Mouse (Mus musculus): ENCODE measurements around the gene Ptpa. TPM values are rescaled to one million over a fixed set of nuclear protein-coding genes. Genes with fewer than 3 reads are reported as not detected.
"Not testable (repeated sequence)": the region's sequence is repeated elsewhere in the genome, so short reads cannot be mapped to it uniquely, and the experiment has no call there.

Gene Ptpa
- polyA plus RNA-seq, 1 experiment, result 113 TPM

GRCm38 (mm10) chr2:30399191-30400171, 16.4 kb upstream of the Ptpa start:
- no peak for DNase-seq (ENCODE audit: low read depth, low spot score)

GRCm38 (mm10) chr2:30401581-30401980, 14.3 kb upstream of the Ptpa start:
- no peak for DNase-seq (ENCODE audit: low read depth, low spot score)
- WGBS, result 72% methylated on average over 1 of the region's 1 CpGs

More at GRCm38 (mm10) chr2:30399191-30400171, 16.4 kb upstream of the Ptpa start:
- WGBS, result 70% methylated on average over 20 of the region's 20 CpGs

GRCm38 (mm10) chr2:30402351-30402826, 13.4 kb upstream of the Ptpa start:
- DNase-seq (ENCODE audit: low read depth, low spot score), result no peak
- WGBS, result 89% methylated on average over 9 of the region's 9 CpGs

- no peak for DNase-seq (ENCODE audit: low read depth, low spot score)
- 49% methylated on average over 2 of the region's 2 CpGs for WGBS
These were observed 13.0 kb upstream of the Ptpa start for GRCm38 (mm10) chr2:30402843-30403242.

- no peak for DNase-seq (ENCODE audit: low read depth, low spot score)
- 85% methylated on average over 1 of the region's 1 CpGs for WGBS
These were observed 12.0 kb upstream of the Ptpa start for GRCm38 (mm10) chr2:30403870-30404269.

- 81% methylated on average over 2 of the region's 2 CpGs for WGBS
- DNase-seq (ENCODE audit: low read depth, low spot score), result no peak
These were observed 8.6 kb upstream of the Ptpa start for GRCm38 (mm10) chr2:30407221-30407620.

GRCm38 (mm10) chr2:30407778-30408177, 8.1 kb upstream of the Ptpa start:
- no peak for DNase-seq (ENCODE audit: low read depth, low spot score)
- WGBS, result 92% methylated on average over 10 of the region's 10 CpGs

- 83% methylated on average over 8 of the region's 8 CpGs for WGBS
- DNase-seq (ENCODE audit: low read depth, low spot score), result no peak
These were observed 7.3 kb upstream of the Ptpa start for GRCm38 (mm10) chr2:30408452-30409100.

- no peak for DNase-seq (ENCODE audit: low read depth, low spot score)
- WGBS, result 92% methylated on average over 5 of the region's 5 CpGs
These were observed 6.2 kb upstream of the Ptpa start for GRCm38 (mm10) chr2:30409454-30410176.

- no peak for DNase-seq (ENCODE audit: low read depth, low spot score)
These were observed 2.5 kb upstream of the Ptpa start for GRCm38 (mm10) chr2:30413038-30413973.

GRCm38 (mm10) chr2:30414101-30414500, 1.7 kb upstream of the Ptpa start:
- no peak for DNase-seq (ENCODE audit: low read depth, low spot score)
- WGBS, result 64% methylated on average over 4 of the region's 4 CpGs

More at GRCm38 (mm10) chr2:30413038-30413973, 2.5 kb upstream of the Ptpa start:
- WGBS, result 86% methylated on average over 16 of the region's 16 CpGs

GRCm38 (mm10) chr2:30414681-30415080, 1.2 kb upstream of the Ptpa start:
- 55% methylated on average over 5 of the region's 5 CpGs for WGBS
- no peak for DNase-seq (ENCODE audit: low read depth, low spot score)

GRCm38 (mm10) chr2:30415157-30415935, 493 bp upstream of the Ptpa start, which contains the start of gene Crat:
TSS of gene Crat (minus strand) at chr2:30415813.
- WGBS, result 2% methylated on average over 58 of the region's 58 CpGs
- peak; percentile 57 for DNase-seq (ENCODE audit: low read depth, low spot score)

GRCm38 (mm10) chr2:30416649-30416965, 768 bp downstream of the Ptpa start:
- no peak for DNase-seq (ENCODE audit: low read depth, low spot score)
- 0% methylated on average over 7 of the region's 7 CpGs for WGBS

- not testable (repeated sequence) for DNase-seq (ENCODE audit: low read depth, low spot score)
- 51% methylated on average over 6 of the region's 6 CpGs for WGBS
These were observed 1.3 kb downstream of the Ptpa start for GRCm38 (mm10) chr2:30417154-30417553.

- WGBS, result 33% methylated on average over 5 of the region's 5 CpGs
These were observed 1.8 kb downstream of the Ptpa start for GRCm38 (mm10) chr2:30417595-30418165.

GRCm38 (mm10) chr2:30418259-30418658, 2.4 kb downstream of the Ptpa start:
- DNase-seq (ENCODE audit: low read depth, low spot score), result no peak
- 69% methylated on average over 6 of the region's 6 CpGs for WGBS

More at GRCm38 (mm10) chr2:30417595-30418165, 1.8 kb downstream of the Ptpa start:
- no peak for DNase-seq (ENCODE audit: low read depth, low spot score)

- 56% methylated on average over 10 of the region's 10 CpGs for WGBS
These were observed 3.3 kb downstream of the Ptpa start for GRCm38 (mm10) chr2:30419112-30419511.

More at GRCm38 (mm10) chr2:30419112-30419511, 3.3 kb downstream of the Ptpa start:
- DNase-seq (ENCODE audit: low read depth, low spot score), result no peak
